Mouse (Mus musculus): Measurements from ENCODE around the gene Tas2r138. TPM values are rescaled to one million over a fixed set of nuclear protein-coding genes. Genes with fewer than 3 reads are reported as not detected.
A peak's percentile ranks its signal among the peaks of the same experiment; 100 is the strongest.
"Not testable (repeated sequence)": the region's sequence is repeated elsewhere in the genome, so short reads cannot be mapped to it uniquely, and the experiment has no call there.

Gene Tas2r138
- not detected in 3 replicates for total RNA-seq (2017)

DNA sequence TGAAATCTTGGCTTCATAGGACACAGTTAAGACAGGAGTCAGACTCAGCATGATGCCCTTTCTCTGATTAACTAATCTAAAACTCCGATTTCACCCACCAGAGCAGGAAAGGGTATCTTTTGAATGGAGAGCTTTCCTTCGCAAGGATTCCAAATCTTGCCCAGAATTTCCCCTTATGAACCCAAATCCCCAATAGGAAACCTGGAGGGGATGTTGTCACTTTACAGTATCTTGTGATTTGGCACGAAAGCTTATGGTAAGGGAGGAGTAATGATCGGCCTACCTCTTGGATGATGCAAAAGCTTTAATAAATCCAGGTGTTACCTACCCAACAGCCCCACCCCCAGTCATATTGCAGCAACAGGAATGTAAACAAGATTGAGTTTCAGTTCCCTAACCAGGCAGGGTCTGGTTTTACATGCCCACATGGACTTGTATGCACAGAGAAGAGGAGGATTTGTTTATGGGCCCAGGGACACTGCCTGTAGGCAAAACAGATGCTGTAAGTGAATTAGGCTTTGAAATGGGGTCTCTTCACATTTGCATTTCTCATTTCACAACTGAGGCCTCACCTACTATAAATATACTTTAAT, at the start of gene Tas2r138:
Gene Tas2r138 (minus strand): TSS at position 51 of the 593 bp plus-strand sequence.
- ATAC-seq (replicated peaks; ENCODE audit: insufficient number of reproducible peaks, low FRiP score, low TSS enrichment, poor library complexity, severe bottlenecking): no peak

DNA sequence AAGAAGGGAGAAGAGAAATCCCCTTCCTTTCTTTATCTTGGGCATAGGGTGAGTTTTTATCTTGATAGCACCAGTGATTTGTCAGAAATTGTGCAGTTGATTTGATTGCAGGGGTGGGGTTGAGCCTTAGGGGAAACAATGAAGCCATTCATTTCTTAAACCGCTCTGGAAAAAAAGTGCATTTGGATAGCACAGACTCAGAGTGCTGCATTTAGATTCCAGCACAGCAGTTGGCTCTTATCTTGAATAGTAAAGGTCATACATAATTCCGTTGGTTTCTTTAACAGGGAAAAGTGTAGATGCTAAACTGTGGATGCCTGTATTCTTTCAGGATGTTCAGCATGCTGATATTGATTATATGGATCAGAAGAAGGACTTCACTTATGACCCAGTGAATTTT, 47.8 kb upstream of the Tas2r138 start:
- ATAC-seq (replicated peaks; ENCODE audit: insufficient number of reproducible peaks, low FRiP score, low TSS enrichment, poor library complexity, severe bottlenecking): no peak

DNA sequence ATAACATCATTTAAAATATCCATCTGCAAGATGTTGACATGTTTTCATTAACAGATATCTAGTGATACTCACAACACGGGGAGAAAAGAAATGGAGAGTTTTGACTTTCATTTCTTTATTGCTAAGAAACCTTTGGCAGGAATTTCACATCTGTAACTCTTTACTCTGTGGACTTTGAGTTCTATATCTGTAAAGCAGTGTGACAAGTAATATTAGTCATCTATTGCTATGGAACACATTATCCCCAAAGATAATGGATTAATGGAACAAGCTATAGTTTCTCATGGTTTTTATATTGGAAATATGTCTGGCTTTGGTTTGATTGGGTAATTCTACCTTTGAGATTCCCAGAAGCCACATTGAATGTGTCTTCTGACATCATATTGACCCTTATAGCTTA, 37.8 kb upstream of the Tas2r138 start:
- no peak for ATAC-seq (replicated peaks; ENCODE audit: insufficient number of reproducible peaks, low FRiP score, low TSS enrichment, poor library complexity, severe bottlenecking)

DNA sequence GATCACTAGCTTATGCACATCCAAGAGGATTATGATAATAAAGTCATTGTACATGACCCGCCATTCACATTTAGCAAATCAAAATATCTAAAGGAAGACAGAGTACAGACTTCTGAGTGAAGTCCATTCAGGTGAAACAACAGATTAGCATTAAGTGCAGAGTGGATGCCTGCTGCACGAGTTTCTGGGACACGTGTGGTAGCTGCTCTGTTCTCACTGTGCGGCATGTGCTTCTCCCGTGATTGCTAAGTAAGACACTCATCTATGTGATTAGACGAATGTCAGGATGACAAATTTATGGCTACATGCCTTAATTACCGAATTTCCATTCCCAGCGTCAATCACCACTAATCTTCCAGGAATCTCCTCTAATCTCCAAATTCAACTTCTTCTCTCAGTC, 32.6 kb upstream of the Tas2r138 start:
- ATAC-seq (replicated peaks; ENCODE audit: insufficient number of reproducible peaks, low FRiP score, low TSS enrichment, poor library complexity, severe bottlenecking): no peak

DNA sequence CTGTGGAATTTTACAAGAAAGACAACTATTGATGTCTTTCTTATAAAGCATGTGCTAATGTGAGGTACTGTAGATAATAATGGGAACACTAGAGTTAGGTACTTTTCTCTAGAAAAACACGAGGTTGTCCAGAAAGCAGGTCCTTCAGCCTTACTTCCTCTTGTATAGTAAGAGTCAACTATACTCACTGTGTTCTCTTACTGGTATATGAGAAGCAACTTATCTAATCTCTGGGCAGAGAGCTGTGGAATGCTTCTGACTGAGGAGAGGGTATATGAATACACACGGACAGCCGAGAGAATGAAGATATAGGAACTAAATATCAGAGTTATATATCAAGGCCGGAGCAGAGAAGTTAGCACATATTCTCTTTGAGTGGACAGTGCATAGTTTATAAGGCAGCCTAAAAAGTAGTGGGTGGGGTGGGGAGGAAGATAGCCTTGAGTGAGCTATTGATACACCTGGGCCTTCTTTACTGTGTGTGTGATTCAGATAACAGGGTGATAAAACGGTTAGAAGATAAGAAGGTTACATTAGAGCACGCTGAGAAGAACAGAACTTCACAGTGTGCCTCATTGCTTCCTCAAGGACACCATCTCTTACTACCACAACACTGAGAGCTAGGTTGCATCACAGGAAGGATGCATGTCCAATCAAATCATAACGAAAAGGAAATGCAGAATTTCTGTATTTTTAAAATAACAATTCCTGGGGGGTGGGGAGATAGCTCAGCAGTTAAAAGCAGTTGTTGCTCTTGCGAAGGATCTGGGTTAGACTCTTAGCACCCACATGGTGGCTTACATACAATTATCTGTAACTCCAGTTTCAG, 27.8 kb upstream of the Tas2r138 start:
- no peak for ATAC-seq (replicated peaks; ENCODE audit: insufficient number of reproducible peaks, low FRiP score, low TSS enrichment, poor library complexity, severe bottlenecking)

DNA sequence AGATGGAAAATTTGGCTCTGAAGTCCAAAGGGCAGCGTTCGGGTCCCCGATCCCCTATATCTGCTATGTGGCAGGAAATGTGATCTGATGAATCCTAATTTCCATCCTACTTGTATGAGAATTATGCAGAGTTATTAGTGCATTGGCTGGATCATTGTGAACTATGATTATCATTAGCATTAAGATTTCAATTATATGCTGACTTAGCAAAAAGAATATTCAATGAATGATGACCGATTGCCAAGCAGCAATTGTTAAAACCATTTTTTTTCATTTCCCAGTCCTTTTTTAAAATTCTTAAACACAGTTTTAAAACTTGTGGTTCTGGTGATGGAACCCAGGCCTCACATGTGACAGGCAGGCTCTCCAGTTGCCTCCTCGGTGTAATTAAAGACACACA, 24.6 kb upstream of the Tas2r138 start:
- ATAC-seq (replicated peaks; ENCODE audit: insufficient number of reproducible peaks, low FRiP score, low TSS enrichment, poor library complexity, severe bottlenecking): no peak

- no peak for ATAC-seq (replicated peaks; ENCODE audit: insufficient number of reproducible peaks, low FRiP score, low TSS enrichment, poor library complexity, severe bottlenecking)
Measured at GRCm38 (mm10) chr6:40635559-40635958, 22.4 kb upstream of the Tas2r138 start.

DNA sequence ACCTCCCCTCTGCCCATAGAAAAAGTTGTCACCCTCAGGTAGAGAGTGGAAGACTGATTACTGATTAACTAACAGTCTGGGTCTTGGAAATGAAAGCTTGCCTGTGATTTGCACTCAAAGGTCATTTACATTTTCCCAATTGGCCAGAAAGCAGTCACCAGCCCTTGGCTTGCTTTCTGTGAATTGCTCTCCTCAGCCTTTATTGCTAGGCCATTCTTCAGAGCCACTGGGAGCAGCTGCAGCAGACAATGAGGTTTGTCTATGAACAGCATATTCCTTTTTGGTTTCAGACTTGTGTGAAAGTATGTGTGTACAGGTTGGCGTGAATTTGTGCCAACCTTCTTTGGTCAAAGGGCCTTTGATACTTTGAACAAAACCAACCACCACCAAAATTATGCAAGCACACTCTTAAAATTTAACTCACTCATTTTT, 21.5 kb upstream of the Tas2r138 start:
- ATAC-seq (replicated peaks; ENCODE audit: insufficient number of reproducible peaks, low FRiP score, low TSS enrichment, poor library complexity, severe bottlenecking): no peak

GRCm38 (mm10) chr6:40628406-40629000, 15.4 kb upstream of the Tas2r138 start, which contains the start of gene Mgam:
TSS of gene Mgam (plus strand) at chr6:40628831.
- no peak for ATAC-seq (replicated peaks; ENCODE audit: insufficient number of reproducible peaks, low FRiP score, low TSS enrichment, poor library complexity, severe bottlenecking)

DNA sequence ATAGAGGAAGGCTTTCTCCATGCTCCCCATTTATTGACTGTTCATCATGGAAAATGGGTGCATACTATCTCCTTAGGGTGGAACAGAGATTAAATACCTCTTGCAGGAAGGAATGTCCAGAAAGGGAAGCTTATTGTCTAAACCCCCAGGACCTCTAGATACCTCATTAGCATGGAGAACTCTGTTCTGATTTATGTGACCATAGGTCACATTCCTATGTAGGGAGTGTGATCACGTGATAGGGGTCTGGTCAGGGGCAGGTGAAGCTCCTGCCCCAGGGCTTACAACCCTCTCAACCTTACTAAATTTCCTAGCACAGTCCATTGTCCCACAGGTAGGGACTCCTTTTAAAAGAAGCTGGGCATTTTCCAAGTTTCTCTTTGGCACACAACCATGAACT, 13.0 kb upstream of the Tas2r138 start:
- no peak for ATAC-seq (replicated peaks; ENCODE audit: insufficient number of reproducible peaks, low FRiP score, low TSS enrichment, poor library complexity, severe bottlenecking)

GRCm38 (mm10) chr6:40617965-40618364, 4.9 kb upstream of the Tas2r138 start:
- ATAC-seq (replicated peaks; ENCODE audit: insufficient number of reproducible peaks, low FRiP score, low TSS enrichment, poor library complexity, severe bottlenecking): no peak

DNA sequence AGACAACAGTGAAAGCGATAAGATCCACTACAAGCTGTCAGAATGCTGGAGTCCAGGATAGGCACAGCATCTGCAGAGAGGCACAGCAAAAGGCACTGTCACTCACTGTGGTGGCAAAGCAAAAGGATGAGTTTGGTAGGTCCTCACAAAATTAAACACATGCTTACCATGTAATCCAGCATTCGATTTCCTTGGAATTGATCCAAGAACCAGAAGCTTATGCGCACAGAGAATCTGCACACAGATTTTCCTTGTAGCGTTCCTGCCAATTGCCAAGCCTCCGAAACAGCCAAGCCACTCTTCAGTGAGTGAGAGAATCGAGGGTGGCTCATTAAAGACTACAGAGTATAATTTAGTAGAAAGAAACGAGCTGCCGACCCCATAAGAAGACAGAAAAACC, 2.9 kb downstream of the Tas2r138 start:
- no peak for ATAC-seq (replicated peaks; ENCODE audit: insufficient number of reproducible peaks, low FRiP score, low TSS enrichment, poor library complexity, severe bottlenecking)

- ATAC-seq (replicated peaks; ENCODE audit: insufficient number of reproducible peaks, low FRiP score, low TSS enrichment, poor library complexity, severe bottlenecking): no peak
Measured at GRCm38 (mm10) chr6:40607431-40607830, 5.7 kb downstream of the Tas2r138 start.

DNA sequence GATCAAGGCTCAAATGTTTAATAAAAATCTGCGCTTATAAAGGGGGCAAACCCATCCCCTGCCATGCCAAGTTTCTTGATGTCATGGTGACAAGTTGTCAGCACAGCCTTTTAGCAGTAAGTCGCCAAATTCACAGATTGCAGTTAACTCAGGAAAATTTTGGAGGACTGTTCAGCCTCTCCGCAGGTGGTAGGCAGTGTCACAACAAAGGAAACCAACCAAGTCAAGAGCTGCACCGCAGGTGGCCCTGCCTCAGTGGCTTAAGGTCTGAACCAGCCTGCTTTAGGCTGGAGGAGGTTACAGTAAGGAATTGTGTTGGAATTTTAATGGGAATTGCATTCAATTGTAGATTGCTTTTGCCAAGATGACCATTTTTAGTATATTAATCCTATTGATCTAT, 14.6 kb downstream of the Tas2r138 start:
- not testable (repeated sequence) for ATAC-seq (replicated peaks; ENCODE audit: insufficient number of reproducible peaks, low FRiP score, low TSS enrichment, poor library complexity, severe bottlenecking)

DNA sequence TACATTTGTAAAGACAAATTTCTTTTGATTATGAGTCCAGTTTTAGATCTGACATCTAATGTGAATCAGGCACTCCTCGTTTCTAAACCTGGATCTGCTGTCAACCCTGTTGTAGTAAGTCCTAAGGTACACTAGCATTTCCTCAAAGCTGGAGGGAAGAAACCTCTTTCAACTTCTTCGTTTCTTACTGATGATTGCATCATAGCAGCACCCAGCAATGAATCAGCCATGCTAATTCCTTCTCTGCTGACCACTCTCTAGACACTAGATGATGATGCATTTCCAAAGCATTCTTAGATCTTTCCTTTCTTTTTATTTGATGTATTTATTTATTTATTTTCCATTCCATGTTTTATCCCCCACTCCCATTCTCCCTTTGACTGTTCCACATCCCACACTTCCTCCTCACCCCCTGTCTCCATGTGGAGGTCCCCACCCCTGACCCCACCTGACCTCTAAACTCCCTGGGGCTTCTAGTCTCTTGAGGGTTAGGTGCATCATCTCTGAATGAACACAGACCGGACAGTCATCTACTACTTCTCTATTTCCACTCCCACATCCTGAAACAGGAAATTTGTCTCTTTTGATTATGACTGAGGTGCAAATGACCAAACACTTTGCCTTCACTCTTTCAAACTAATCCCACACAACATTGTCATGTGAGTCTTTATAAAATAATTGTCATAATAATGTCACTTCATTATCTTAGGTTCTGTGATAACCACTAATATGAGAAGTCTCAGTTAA, 18.1 kb downstream of the Tas2r138 start:
- ATAC-seq (replicated peaks; ENCODE audit: insufficient number of reproducible peaks, low FRiP score, low TSS enrichment, poor library complexity, severe bottlenecking): peak; percentile 75

- no peak for ATAC-seq (replicated peaks; ENCODE audit: insufficient number of reproducible peaks, low FRiP score, low TSS enrichment, poor library complexity, severe bottlenecking)
Measured at GRCm38 (mm10) chr6:40588346-40588745, 24.8 kb downstream of the Tas2r138 start.

DNA sequence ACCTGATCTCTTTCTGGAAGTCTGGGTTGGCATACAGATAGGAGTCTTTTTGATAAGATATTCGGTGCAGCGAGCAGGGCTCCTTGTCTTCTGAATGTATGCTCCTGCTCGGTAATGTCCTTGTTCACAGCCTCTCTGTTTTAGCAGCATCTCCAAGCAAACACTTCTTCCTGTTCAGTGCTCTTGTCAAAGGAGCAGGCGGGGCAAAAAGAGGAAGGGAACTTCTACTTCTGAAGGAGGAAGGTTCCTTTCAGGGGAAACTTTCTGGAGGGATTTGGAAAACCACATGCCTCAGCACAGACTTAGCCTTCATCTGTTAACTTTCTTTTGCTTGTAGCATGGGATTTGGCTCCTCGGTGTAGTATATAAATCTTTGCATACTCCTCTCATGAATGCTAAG, 27.5 kb downstream of the Tas2r138 start, which contains the start of gene Clec5a:
Gene Clec5a (minus strand): TSS at position 177 of the 400 bp plus-strand sequence.
- no peak for ATAC-seq (replicated peaks; ENCODE audit: insufficient number of reproducible peaks, low FRiP score, low TSS enrichment, poor library complexity, severe bottlenecking)

- no peak for ATAC-seq (replicated peaks; ENCODE audit: insufficient number of reproducible peaks, low FRiP score, low TSS enrichment, poor library complexity, severe bottlenecking)
Measured at GRCm38 (mm10) chr6:40584336-40584735, 28.8 kb downstream of the Tas2r138 start.

- peak; percentile 81 for ATAC-seq (replicated peaks; ENCODE audit: insufficient number of reproducible peaks, low FRiP score, low TSS enrichment, poor library complexity, severe bottlenecking)
Measured at GRCm38 (mm10) chr6:40576305-40576704, 36.8 kb downstream of the Tas2r138 start.

Data from monocyte, adult 5-6 weeks (primary cell).